Mouse (Mus musculus) cerebral cortex, adult 2 months (tissue): ENCODE measurements around the gene Fam189a1.

ENCODE experiments used
- WGBS: fragments of 180-500 bp; shearing (Covaris S2); methylation state at CpG from one replicate; pipeline ENCODE4 v1.1.7; 2018; 5-methylcytosine and 5-hydroxymethylcytosine counted together

The Fam189a1 gene

GRCm38 (mm10) chr7:64821081-64821480, 335.3 kb downstream of the Fam189a1 start:
- WGBS, result 90% methylated on average over 5 of the region's 5 CpGs

DNA sequence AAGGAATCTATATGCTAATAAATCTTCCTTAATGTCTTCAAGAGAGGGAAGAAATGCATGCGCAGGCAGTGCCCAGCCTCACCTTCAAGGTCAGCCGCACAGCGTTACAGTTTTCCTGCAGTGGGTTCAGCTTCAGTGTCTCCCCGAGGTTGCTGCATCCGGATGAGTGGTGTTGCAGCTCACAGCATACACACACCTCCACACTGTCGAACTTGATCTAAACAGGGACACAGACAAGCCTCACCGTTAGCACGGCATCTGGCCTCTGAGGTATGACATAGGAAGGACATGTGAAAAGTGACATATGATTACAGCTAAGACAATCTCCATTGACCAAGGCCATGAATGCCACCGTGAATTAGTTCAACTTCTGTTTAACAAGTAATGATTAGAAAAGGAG, 336.7 kb downstream of the Fam189a1 start:
- 79% methylated on average over 9 of the region's 9 CpGs for WGBS

DNA sequence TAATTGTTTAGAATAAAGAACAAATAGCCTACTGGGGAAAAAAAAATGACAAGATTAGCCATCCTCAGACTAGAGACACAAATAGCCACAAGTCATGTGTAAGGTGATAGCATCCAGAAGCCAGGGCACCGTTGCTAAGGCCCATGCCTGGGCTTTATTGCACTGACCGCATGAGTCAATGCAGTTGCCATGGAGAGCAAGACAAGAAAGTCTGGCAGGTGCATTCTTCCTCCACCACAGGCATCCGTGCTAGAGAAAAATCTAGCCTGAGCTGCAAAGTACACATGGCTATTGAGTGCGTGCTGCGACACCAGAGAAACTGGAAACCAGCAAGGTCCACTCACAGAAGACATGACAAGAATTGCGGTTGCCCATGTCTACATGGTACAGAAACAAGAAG, 347.5 kb downstream of the Fam189a1 start:
- WGBS, result 63% methylated on average over 6 of the region's 6 CpGs

GRCm38 (mm10) chr7:64805100-64805499, 351.3 kb downstream of the Fam189a1 start:
- 78% methylated on average over 8 of the region's 8 CpGs for WGBS

DNA sequence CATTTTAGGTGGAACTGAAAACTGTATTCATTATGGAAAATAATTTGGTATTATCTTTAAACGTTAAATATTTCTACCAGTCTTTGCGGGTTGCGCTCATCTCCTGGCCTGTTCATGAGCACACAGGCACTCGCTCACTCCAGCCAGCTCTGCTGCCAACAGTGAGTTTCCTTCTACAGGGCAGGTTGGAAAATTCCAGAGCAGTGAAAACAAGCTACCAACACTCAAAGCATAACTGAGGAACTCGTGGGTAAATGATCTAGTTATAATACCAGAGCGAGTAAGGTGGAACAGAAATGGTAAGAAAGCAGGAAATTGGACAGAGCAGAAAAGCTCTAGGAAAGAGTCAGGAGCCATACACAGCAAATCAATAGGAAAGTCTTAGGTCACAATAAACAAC, 360.8 kb downstream of the Fam189a1 start:
- 75% methylated on average over 6 of the region's 6 CpGs for WGBS

- 64% methylated on average over 8 of the region's 8 CpGs for WGBS
These were observed 364.3 kb downstream of the Fam189a1 start for GRCm38 (mm10) chr7:64792031-64792430.

GRCm38 (mm10) chr7:64791145-64791544, 365.2 kb downstream of the Fam189a1 start:
- 79% methylated on average over 9 of the region's 9 CpGs for WGBS

DNA sequence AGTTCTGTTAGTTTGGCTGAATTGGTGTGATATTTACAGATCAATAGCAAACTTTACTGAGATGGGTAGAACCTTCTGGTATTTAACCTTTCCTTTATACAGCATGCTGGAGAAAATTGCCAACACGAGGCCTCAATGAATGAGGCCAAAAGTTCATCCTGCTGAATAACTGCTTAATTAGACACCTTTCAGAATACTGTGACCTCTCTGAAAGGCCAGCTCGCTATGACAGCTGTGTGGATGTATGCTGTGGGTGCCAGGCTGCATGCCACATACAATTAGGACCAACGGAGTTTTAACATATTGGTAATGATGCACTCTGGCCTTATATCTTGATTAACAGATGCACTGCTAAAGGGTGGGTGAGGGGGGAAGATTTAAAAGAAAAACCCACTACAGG, 371.3 kb downstream of the Fam189a1 start:
- 76% methylated on average over 3 of the region's 3 CpGs for WGBS

- 31% methylated on average over 4 of the region's 4 CpGs for WGBS
These were observed 376.9 kb downstream of the Fam189a1 start for GRCm38 (mm10) chr7:64779501-64779900.

- WGBS, result 68% methylated on average over 13 of the region's 13 CpGs
These were observed 379.5 kb downstream of the Fam189a1 start for GRCm38 (mm10) chr7:64776708-64777489.

GRCm38 (mm10) chr7:64773465-64773864, 382.9 kb downstream of the Fam189a1 start:
- 60% methylated on average over 10 of the region's 10 CpGs for WGBS

GRCm38 (mm10) chr7:64770779-64771390, 385.5 kb downstream of the Fam189a1 start:
- 75% methylated on average over 8 of the region's 8 CpGs for WGBS

DNA sequence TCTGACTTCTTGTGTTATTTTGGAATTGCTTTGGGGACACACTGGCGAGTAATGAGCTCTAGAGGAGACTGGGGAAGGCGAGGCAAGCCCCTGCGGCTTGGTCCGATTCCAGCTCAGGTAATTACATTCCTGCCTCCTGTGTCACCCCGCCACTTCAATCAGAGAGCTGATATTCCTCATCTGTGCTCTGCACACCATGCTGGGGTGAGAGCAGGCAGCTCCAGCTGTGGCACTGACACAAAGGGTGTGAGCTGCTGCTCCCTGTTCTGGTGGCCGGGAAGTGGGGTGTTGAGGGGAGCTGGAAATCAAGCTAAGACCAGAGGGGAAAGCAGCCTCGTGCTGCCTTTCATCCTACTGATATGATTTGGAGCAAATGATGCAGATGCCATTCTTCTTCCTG, 386.6 kb downstream of the Fam189a1 start:
- WGBS, result 77% methylated on average over 7 of the region's 7 CpGs

DNA sequence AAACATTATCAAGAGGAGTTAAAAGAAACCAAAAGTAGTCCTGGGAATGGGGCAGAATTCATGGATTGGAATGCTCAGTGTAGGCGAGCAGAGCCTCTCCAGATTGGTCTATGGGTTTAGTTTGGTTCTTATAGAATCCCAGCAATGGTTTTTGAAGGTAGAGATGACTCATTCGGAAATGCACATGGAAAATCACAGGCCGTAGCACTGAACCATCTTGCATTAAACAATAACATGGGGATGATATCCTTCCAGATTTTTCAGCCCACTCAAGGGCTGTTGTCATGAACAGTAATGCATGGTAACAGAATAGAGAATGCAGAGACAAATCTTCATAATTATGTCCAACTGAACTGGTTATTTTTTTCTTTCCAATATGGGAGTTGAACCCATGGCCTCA, 390.8 kb downstream of the Fam189a1 start:
- 49% methylated on average over 3 of the region's 3 CpGs for WGBS

- WGBS, result 75% methylated on average over 7 of the region's 7 CpGs
These were observed 401.2 kb downstream of the Fam189a1 start for GRCm38 (mm10) chr7:64755141-64755540.

- 74% methylated on average over 7 of the region's 7 CpGs for WGBS
These were observed 402.2 kb downstream of the Fam189a1 start for GRCm38 (mm10) chr7:64754161-64754560.

GRCm38 (mm10) chr7:64753678-64754077, 402.7 kb downstream of the Fam189a1 start:
- WGBS, result 62% methylated on average over 6 of the region's 6 CpGs

- WGBS, result 63% methylated on average over 7 of the region's 7 CpGs
These were observed 404.2 kb downstream of the Fam189a1 start for GRCm38 (mm10) chr7:64752133-64752532.

DNA sequence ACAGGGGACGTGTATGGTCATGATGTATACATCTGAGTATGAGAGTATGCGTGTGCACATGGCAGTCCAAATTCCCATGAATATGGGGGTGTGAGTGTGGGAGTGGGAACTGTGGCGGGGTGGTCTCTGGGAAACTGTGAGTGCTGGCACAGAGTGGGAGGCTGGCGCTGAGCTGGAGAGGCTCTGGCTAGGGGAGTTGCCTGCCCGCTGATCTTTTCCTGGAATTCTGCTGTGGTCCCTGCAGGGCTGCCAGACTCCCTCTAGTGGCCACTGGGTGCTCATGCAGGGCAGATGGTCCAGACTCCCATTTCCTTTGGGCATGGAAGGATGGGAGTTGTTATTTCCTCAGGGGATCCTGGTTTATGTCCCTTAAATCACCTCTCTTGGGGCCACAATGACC, 404.9 kb downstream of the Fam189a1 start:
- WGBS, result 18% methylated on average over 5 of the region's 5 CpGs

DNA sequence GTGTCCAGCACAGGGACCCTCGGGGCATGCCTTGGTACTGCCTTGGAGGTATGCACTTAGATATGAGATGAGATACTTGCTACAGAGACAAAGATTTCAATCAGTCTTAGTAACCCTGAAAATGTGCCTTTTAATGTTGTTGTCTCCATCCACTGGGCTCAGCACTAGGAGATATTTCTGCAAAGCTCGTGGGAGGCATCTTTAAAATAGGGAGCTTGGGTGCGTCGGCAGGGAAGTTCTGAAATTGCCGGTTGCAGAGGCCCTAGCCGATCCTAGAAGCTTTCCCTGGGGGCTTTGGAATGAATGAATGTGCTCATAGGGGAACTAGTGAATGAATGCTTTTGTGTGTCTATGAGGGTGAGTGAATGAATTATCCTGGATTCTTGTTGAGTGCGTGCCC, 412.8 kb downstream of the Fam189a1 start:
- WGBS, result 50% methylated on average over 7 of the region's 7 CpGs

- WGBS, result 13% methylated on average over 8 of the region's 8 CpGs
These were observed 414.8 kb downstream of the Fam189a1 start for GRCm38 (mm10) chr7:64741333-64742307.

GRCm38 (mm10) chr7:64739131-64739530, 417.2 kb downstream of the Fam189a1 start:
- 54% methylated on average over 11 of the region's 11 CpGs for WGBS
